Mouse (Mus musculus) midbrain, embryonic 15.5 days (tissue): Measurements from ENCODE around the gene Mrgprd. TPM values are rescaled to one million over a fixed set of nuclear protein-coding genes. Genes with fewer than 3 reads are reported as not detected.

Experiments
- ATAC-seq: fragments of 200-750 bp; cut with Nextera tagmentation; replicated peaks from 2 replicates; pipeline ENCODE4 v1.8.0; 2017; ENCODE audit warnings: moderate TSS enrichment
- H3K27ac ChIP-seq: fragments of 300-500 bp; sonication (generic); 2 replicates; pipeline ENCODE4 v1.5.1; 2015; ENCODE audit warnings: mild to moderate bottlenecking, inconsistent platforms
- H3K27me3 ChIP-seq: fragments of 300-500 bp; sonication (generic); replicated peaks from 2 replicates; pipeline ENCODE4 v1.6.1; 2015; ENCODE audit warnings: inconsistent platforms
- H3K36me3 ChIP-seq: fragments of 300-500 bp; sonication (generic); replicated peaks from 2 replicates; pipeline ENCODE4 v1.6.1; 2015; ENCODE audit warnings: inconsistent platforms
- H3K4me1 ChIP-seq: fragments of 300-500 bp; sonication (generic); 2 replicates; pipeline ENCODE4 v1.6.1; 2015; ENCODE audit warnings: inconsistent platforms
- H3K4me2 ChIP-seq: fragments of 300-500 bp; sonication (generic); 2 replicates; pipeline ENCODE4 v1.6.1; 2015; ENCODE audit warnings: inconsistent platforms, mild to moderate bottlenecking, moderate library complexity
- H3K4me3 ChIP-seq: fragments of 300-500 bp; sonication (generic); 2 replicates; pipeline ENCODE4 v1.5.1; 2015; ENCODE audit warnings: mild to moderate bottlenecking, inconsistent platforms
- H3K9ac ChIP-seq: fragments of 300-500 bp; sonication (generic); 2 replicates; pipeline ENCODE4 v1.6.1; 2015; ENCODE audit warnings: mild to moderate bottlenecking, inconsistent platforms
- H3K9me3 ChIP-seq: fragments of 300-500 bp; sonication (generic); 2 replicates; pipeline ENCODE4 v1.6.1; 2016; ENCODE audit warnings: inconsistent platforms
- WGBS: fragments of 180-500 bp; shearing (Covaris S2); methylation state at CpG from one replicate; pipeline ENCODE4 v1.1.7; 2015; ENCODE audit warnings: mixed read lengths; 5-methylcytosine and 5-hydroxymethylcytosine counted together
- polyA plus RNA-seq: library from polyadenylated mRNA; unstranded; fragments of >200 nt; fragmentation: Nextera tagmentation; extraction: Ambion mirVana; gene quantifications from 2 replicates; pipeline ENCODE4 v1.2.1, GENCODE M21; 2015

Mrgprd gene
- polyA plus RNA-seq, 1 experiment from 2014 or later = not detected

DNA sequence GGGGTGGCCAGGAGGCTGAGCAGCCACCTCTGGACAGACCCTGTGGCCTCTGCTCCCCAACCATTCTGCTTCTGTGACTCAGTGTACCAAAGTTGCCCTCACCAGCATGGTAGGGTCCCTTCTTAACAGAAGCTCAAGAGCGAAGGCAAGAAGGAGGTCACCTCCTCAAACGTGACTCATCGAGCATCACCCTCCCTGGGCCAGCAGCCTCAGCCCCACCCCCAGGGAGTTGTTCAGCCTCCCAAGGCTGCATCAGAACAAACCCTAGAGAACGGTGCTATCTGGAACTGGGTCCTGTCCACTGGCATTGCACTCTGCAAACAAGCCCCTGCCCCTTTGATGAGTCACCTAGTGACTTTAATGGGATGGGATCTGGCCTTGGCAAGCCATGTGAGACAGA is 5.8 kb upstream of the Mrgprd start:
- no peak for ATAC-seq

DNA sequence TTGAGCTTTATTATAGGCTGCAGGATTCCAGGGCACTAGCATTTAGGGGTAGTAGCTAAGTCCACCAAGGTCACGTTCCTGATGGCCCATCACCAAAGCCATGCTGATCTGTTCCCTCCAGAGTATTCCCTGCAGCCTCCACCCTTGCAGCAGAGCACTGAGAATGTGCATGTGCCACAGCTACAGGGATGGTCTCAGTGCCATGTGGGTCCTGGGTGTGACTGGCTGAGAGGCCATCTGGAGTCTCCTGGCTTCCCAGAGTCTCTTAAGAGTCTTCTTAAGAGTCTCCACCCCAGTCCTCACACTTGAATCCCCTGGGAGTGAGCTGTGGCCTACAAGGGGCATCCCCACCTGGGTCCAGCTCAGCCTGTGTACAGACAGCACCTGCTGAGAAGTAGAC is 4.8 kb upstream of the Mrgprd start:
- Histone ChIP-seq H3K9ac (no peak overlapping the region), H3K9me3 (no peaks in the 10 kb centered on the region), H3K27ac (no peak overlapping the region), H3K4me2 (no peak overlapping the region), H3K4me3 (no peak overlapping the region), H3K36me3 (no peaks in the 10 kb centered on the region), H3K4me1 (no peaks in the 10 kb centered on the region), H3K27me3 (no peaks in the 10 kb centered on the region)
- ATAC-seq = no peak
- WGBS = 76% methylated on average over 1 of the region's 1 CpGs

More for the DNA sequence above, 5.8 kb upstream of the Mrgprd start:
- Histone ChIP-seq H3K9ac (no peak overlapping the region), H3K27me3 (no peaks in the 10 kb centered on the region), H3K36me3 (no peaks in the 10 kb centered on the region), H3K9me3 (no peaks in the 10 kb centered on the region), H3K4me3 (no peak overlapping the region), H3K4me1 (no peaks in the 10 kb centered on the region), H3K27ac (no peak overlapping the region), H3K4me2 (no peak overlapping the region)
- 75% methylated on average over 4 of the region's 4 CpGs for WGBS

DNA sequence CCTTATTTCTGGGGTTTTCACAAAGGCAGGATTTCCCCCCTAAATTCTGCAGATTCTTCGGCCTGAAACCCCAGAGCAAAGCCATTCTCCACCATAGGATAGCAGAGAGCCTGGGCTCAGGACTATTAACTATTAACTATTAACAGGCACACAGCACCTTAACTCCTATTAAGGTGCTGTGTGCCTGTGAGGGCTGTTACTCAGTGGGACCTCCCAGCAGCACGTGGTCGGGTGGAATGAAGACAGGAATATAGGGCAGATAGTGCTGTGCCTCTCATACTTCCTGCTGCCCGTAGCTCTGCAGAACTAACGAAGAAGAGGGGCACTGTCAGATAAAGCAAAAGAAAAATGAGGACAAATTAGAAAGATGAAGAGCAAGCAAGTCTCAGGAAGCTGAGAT is 4.1 kb upstream of the Mrgprd start:
- Histone ChIP-seq H3K27me3 (no peaks in the 10 kb centered on the region), H3K4me1 (no peaks in the 10 kb centered on the region), H3K9ac (no peak overlapping the region), H3K36me3 (no peaks in the 10 kb centered on the region), H3K9me3 (no peaks in the 10 kb centered on the region), H3K4me2 (no peak overlapping the region), H3K4me3 (no peak overlapping the region), H3K27ac (no peak overlapping the region)
- 77% methylated on average over 5 of the region's 5 CpGs for WGBS
- ATAC-seq = no peak

DNA sequence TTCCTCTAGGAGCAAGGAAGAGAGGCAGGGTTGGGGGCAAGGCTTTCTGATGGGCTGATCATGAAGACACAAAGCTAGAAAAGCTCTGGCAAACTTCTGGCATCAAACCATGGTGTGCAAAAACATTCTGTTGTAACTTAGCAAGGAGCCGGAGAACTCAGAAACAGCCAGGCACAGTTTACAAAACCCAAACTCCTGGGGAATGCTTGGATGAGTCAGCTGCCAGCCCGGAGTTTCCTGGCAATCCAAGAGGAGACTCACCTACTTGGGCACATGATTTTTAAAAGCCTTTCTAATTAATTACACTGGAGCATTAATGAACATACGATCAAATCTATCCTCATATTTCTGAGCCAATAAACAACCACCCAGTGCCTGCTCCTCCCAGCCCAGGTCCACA is 2.5 kb upstream of the Mrgprd start:
- 80% methylated on average over 3 of the region's 3 CpGs for WGBS
- H3K9ac ChIP-seq = no peak overlapping the region
- H3K4me1 ChIP-seq = no peaks in the 10 kb centered on the region
- H3K9me3 ChIP-seq = no peaks in the 10 kb centered on the region
- ATAC-seq = no peak
- no peaks in the 10 kb centered on the region for H3K27me3 ChIP-seq
- no peak overlapping the region for H3K4me3 ChIP-seq
- H3K36me3 ChIP-seq = no peaks in the 10 kb centered on the region
- H3K4me2 ChIP-seq = no peak overlapping the region
- H3K27ac ChIP-seq = no peak overlapping the region

DNA sequence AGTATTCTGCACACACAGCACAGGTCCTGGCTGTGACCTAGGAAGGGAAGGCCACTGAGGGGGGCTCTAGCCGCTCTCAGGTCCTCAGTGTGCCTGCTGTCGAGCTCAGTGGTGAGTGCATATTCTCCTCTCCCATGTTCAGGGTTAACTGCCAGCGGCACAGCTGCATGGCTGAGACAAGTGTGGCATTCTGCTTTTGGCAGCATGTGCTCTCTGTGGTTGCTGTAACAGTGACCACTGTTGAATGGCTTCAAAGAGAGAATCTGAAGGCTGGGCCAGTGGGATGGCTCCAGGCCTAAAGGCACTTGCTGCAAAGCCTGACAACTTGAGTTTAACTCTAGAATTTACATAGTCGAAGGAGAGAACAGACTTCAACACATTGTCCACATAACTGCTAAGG is 2.9 kb downstream of the Mrgprd start:
- no peaks in the 10 kb centered on the region for H3K4me1 ChIP-seq
- H3K9ac ChIP-seq = no peak overlapping the region
- no peak for ATAC-seq
- H3K4me3 ChIP-seq = no peak overlapping the region
- 65% methylated on average over 4 of the region's 4 CpGs for WGBS
- H3K27me3 ChIP-seq = no peaks in the 10 kb centered on the region
- H3K9me3 ChIP-seq = no peaks in the 10 kb centered on the region
- no peaks in the 10 kb centered on the region for H3K36me3 ChIP-seq
- H3K27ac ChIP-seq = no peak overlapping the region
- H3K4me2 ChIP-seq = no peak overlapping the region

DNA sequence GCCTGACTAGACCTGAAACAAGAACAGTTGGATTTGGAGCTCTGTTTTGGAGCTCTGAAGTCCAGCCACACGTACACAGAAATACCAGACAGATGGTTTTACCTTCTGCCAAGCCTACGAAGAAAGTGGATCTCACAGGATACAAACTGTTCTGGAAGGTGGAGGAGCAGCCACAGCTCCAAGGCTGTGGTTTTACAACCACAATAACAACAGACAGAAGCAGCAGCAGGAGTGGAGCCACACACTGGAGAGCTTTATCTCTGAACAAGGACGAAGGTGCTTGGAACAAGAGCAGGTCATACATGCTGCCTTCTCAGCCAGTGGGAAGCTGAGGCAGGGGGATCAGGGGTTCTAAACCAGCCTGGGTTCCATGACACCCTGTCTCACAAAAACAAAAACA is 4.8 kb downstream of the Mrgprd start:
- Histone ChIP-seq H3K27ac (no peak overlapping the region), H3K27me3 (no peaks in the 10 kb centered on the region), H3K4me1 (no peaks in the 10 kb centered on the region), H3K9ac (no peak overlapping the region), H3K4me2 (no peak overlapping the region), H3K4me3 (no peak overlapping the region), H3K9me3 (no peaks in the 10 kb centered on the region), H3K36me3 (no peaks in the 10 kb centered on the region)
- WGBS = 82% methylated on average over 3 of the region's 3 CpGs
- ATAC-seq = no peak

DNA sequence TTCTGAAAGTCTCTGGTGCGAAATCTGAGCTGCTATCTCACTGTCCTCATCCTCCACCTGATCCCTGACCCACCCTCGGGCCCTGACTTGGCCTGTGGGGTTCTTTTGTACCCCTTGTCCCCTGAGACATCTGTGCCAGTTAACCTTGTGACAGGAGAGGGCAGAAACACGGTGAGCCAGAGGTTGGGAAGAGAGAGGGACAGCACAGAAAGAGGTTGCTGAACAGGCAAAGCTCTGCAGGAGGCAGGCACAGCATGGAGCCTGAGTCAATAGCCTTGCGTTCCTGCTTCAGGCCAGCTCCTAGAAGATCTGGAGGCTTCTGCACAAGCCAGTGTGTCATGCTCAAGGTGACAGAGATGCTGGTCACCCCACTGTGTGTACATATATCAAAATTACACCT is 9.0 kb downstream of the Mrgprd start:
- WGBS = 38% methylated on average over 4 of the region's 4 CpGs

DNA sequence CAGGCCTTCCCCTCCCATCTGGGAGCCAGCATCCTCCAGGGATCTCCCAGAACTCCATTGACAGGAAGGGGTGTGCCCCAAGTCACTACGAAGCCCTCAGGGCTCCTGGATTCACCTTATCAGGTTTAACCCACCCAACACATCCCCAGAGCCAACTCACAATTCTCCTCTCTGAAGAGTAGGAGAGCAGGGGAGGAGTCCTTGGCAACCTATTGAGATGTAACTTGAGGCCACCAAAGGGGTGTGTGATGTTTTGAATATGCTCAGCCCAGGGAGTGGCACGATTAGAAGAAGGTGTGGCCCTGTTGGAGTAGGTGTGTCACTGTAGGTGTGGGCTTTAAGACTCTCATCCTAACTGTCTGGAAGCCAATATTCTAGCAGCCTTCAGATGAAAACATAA is 11.1 kb downstream of the Mrgprd start:
- ATAC-seq = no peak
- no peaks in the 10 kb centered on the region for H3K4me1 ChIP-seq
- H3K27me3 ChIP-seq = no peaks in the 10 kb centered on the region
- H3K27ac ChIP-seq = no peak overlapping the region
- WGBS = 60% methylated on average over 2 of the region's 2 CpGs
- H3K4me3 ChIP-seq = no peak overlapping the region
- no peaks in the 10 kb centered on the region for H3K9me3 ChIP-seq
- H3K9ac ChIP-seq = no peak overlapping the region
- H3K4me2 ChIP-seq = no peak overlapping the region
- no peaks in the 10 kb centered on the region for H3K36me3 ChIP-seq

More for the DNA sequence above, 9.0 kb downstream of the Mrgprd start:
- H3K4me3 ChIP-seq = no peak overlapping the region
- no peak for ATAC-seq
- no peak overlapping the region for H3K4me2 ChIP-seq
- H3K36me3 ChIP-seq = no peaks in the 10 kb centered on the region
- H3K9me3 ChIP-seq = no peaks in the 10 kb centered on the region
- no peak overlapping the region for H3K27ac ChIP-seq
- H3K9ac ChIP-seq = no peak overlapping the region
- no peaks in the 10 kb centered on the region for H3K27me3 ChIP-seq
- no peaks in the 10 kb centered on the region for H3K4me1 ChIP-seq

DNA sequence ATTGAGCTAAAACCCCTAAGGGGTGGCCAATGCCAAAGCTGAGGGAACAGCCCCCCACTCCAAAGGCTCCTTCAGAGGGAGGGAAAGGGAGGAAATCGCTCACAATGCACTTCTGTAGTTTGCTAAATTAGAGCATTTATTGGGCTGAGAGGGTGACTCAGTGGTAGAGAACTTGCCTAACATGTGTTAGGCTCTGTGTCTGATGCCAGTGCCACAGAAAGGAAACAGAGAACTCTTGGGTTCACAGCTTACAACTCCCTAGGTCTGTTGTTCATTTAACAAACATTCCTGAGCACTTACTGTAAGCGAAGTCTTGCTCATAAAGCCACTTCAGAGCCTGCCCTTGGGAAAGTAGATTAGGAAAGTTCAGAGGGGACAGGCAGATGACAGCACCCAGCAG is 15.3 kb downstream of the Mrgprd start:
- no peak for ATAC-seq
- Histone ChIP-seq H3K27ac (no peak overlapping the region), H3K4me2 (no peak overlapping the region), H3K4me3 (no peak overlapping the region), H3K36me3 (no peaks in the 10 kb centered on the region), H3K27me3 (no peaks in the 10 kb centered on the region), H3K9ac (no peak overlapping the region), H3K4me1 (no peaks in the 10 kb centered on the region), H3K9me3 (no peaks in the 10 kb centered on the region)
- WGBS = 84% methylated on average over 2 of the region's 2 CpGs

DNA sequence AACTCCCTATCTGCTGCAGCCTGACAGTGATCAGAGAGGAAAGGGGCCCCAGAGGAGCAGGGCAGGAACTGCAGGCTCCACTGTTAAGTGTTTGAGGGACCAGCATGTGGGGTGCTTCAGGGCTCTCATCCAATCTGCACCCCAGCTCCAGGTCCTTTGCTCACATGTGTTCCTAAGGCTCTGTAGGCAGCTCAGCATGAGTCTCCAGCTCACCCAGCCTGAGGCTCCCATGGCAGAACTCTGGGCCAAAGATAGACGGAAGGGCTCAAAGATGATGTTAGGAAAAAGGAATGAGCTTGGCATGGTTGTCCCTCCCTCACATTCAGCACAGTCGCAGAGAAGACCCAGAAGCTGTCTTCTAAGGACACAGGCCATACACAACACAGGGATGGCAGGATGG is 16.0 kb downstream of the Mrgprd start:
- 85% methylated on average over 2 of the region's 2 CpGs for WGBS
- Histone ChIP-seq H3K9ac (no peak overlapping the region), H3K27me3 (no peaks in the 10 kb centered on the region), H3K4me3 (no peak overlapping the region), H3K4me2 (no peak overlapping the region), H3K36me3 (no peaks in the 10 kb centered on the region), H3K9me3 (no peaks in the 10 kb centered on the region), H3K27ac (no peak overlapping the region), H3K4me1 (no peaks in the 10 kb centered on the region)
- ATAC-seq = no peak

DNA sequence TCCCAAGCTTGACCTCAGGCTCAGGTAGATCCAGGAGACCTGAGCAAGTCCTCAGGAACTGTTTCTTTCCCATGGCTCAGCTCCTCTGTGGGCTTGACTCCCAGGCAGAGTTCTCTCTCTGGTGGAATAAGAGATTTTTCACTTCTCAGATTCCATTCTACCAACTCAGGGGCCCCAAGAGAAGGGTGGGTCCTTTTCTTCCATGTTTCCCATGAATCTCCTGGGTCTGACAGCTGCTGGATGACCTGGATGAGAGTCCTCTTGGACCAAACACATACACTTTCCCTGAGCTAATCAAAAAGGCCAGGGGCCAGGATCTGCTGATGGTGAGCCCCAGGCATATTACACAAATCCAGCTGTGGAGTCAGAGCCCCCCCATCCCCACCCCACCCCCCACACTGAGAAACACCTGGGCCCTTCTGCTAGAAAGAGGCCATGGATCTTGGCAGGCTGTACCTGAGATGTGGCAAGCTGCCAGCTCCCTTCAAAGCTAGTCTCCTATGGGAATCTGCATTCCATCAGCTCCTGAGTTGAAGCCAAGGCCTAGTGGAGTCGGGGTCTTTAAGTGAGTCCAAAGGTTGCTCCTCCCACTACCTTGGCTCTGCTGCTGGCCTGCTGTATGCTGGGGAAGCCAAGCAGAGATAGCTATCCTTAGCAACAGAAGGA is 17.9 kb downstream of the Mrgprd start:
- no peak overlapping the region for H3K4me3 ChIP-seq
- 69% methylated on average over 1 of the region's 1 CpGs for WGBS
- ATAC-seq = no peak
- H3K9ac ChIP-seq = no peak overlapping the region
- H3K36me3 ChIP-seq = no peaks in the 10 kb centered on the region
- H3K27ac ChIP-seq = no peak overlapping the region
- H3K4me2 ChIP-seq = no peak overlapping the region
- no peaks in the 10 kb centered on the region for H3K9me3 ChIP-seq
- H3K4me1 ChIP-seq = no peaks in the 10 kb centered on the region
- H3K27me3 ChIP-seq = no peaks in the 10 kb centered on the region

DNA sequence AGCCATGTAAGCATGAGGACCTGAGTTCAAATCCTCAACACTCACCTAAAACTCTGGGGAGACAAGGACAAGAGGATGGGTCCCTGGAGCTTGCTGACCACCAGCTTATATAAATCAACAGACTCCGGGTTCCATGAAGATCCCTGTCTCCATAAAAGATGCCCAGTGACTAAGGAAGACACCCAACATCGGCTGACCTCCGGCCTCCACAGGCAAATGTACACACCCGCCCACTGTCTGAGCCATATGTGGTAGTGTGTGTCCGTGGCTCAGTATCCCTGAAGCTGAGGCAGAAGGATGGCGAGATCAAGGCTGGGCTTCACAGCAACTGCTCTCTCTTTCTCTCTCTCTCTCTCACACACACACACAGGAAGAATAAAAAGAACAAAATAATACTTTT is 19.3 kb downstream of the Mrgprd start:
- Histone ChIP-seq H3K9ac (no peak overlapping the region), H3K4me2 (no peak overlapping the region), H3K36me3 (no peaks in the 10 kb centered on the region), H3K9me3 (no peaks in the 10 kb centered on the region), H3K27ac (no peak overlapping the region), H3K4me3 (no peak overlapping the region), H3K27me3 (no peaks in the 10 kb centered on the region), H3K4me1 (no peaks in the 10 kb centered on the region)
- WGBS = 81% methylated on average over 6 of the region's 6 CpGs
- no peak for ATAC-seq

DNA sequence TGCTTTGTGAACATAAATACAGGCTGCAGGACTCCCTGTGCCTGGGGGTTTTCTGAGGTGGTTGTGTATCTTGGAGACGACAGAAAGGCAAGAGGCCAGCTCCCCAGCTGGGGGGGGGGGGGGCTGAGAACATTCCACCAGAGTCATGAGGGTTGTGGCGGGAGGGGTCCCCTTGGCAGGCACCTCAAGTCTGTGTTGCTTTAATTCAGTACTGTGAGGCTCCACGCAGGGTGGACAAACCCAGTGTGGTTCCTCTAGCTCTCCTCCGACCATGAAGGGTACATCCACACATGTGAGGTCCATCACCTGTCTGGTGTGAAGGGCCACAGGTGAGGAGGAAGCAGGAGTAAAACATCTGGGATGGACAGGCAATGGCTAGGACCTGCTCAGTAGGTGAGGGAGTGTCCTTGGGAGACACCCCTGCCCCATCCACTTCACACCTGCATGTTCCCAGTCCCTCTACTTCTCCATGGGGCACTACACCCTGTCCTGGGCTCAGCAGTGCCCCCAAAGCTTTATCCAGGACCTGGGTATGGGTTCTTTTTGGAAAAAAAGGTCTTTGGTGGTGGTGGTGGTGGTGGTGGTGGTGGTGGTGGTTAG is 19.9 kb downstream of the Mrgprd start:
- Histone ChIP-seq H3K27me3 (no peaks in the 10 kb centered on the region), H3K4me2 (no peak overlapping the region), H3K27ac (no peak overlapping the region), H3K9me3 (no peaks in the 10 kb centered on the region), H3K36me3 (no peaks in the 10 kb centered on the region), H3K9ac (no peak overlapping the region), H3K4me1 (no peaks in the 10 kb centered on the region), H3K4me3 (no peak overlapping the region)
- WGBS = 52% methylated on average over 4 of the region's 4 CpGs
- ATAC-seq = no peak
